1 mouse cellular context compared by ENCODE assay signal in the genomic region with DNA sequence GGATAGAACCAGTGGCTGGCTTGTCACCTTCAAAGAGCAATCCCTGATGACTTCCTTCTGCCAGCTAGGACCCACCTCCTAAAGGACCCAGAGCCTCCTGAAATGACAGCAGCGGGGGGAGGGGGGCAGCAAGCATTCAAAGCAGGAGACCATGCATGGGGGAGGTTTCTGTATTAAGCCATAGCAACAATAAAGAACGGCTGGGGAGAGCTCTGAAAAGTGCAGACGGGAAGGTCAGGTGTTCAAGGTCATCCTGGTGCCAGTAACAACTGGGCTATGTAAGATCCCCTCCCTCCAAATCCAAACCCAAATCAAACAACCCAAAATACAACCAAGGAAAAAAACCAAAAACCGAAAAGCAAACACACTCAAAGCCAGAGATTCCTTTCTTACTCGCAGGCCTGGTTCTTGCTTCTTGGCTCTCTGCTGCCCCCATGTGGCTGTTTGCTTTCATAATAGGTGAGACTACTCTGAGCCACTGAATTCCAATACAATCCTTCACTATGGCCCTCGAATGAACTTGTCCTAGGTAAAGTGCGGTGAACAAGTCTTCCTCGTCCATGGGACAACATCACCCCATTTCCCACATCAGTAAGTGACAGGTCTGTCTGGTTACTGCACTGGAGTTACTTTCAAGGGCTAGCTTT.
TF ChIP-seq lines count a peak whose summit lies in the region.

No protein-coding gene starts in this region.

TF ChIP-seq in CH12.LX, 34 proteins besides CTCF, POLR2A, EP300 and RAD21:
- TF ChIP-seq NELFE (IDR thresholded peaks at IDR 0.05; ENCODE audit: low read depth, low read length) = no peak
- TF ChIP-seq HCFC1 (IDR thresholded peaks at IDR 0.05; ENCODE audit: low read depth, low read length) = no peak; the same call in 1 of the 2 replicates
- 0 out of 2 replicates have a peak, but pooled peaks have one; percentile 43 for TF ChIP-seq MYC (IDR thresholded peaks at IDR 0.05; ENCODE audit: low read depth, low read length)
- peak; percentile 99 for TF ChIP-seq ZC3H11A (IDR thresholded peaks at IDR 0.05; ENCODE audit: low read depth, low read length)
- TF ChIP-seq MAFK (IDR thresholded peaks at IDR 0.05; ENCODE audit: insufficient replicate concordance, low read length) = no peak
- TF ChIP-seq ETS1 (conservative IDR thresholded peaks at IDR 0.05; ENCODE audit: low read depth, low read length) = 0 out of 2 replicates have a peak, but pooled peaks have one; percentile 8
- peak; percentile 45; the same call in 1 of the 2 replicates for TF ChIP-seq ZKSCAN1 (IDR thresholded peaks at IDR 0.05; ENCODE audit: borderline replicate concordance, low read depth, low read length)
- no peak for TF ChIP-seq TCF12 (IDR thresholded peaks at IDR 0.05; ENCODE audit: low read depth, low read length)
- no peak for TF ChIP-seq USF2 (conservative IDR thresholded peaks at IDR 0.05; ENCODE audit: low read depth, low read length)
- no peak for TF ChIP-seq POLR2AphosphoS2 (IDR thresholded peaks at IDR 0.05; ENCODE audit: low read depth, low read length)
- peak; percentile 34; the same call in 1 of the 2 replicates for TF ChIP-seq CHD2 (IDR thresholded peaks at IDR 0.05; ENCODE audit: low read length)
- no peak for TF ChIP-seq RCOR1 (conservative IDR thresholded peaks at IDR 0.05; ENCODE audit: low read depth, low read length)
- TF ChIP-seq JUN (IDR thresholded peaks at IDR 0.05; ENCODE audit: insufficient read depth, low read depth, low read length) = no peak
- TF ChIP-seq SMC3 (IDR thresholded peaks at IDR 0.05; ENCODE audit: low read depth, low read length) = peak; percentile 99
- TF ChIP-seq SIN3A (IDR thresholded peaks at IDR 0.05; ENCODE audit: low read length) = peak; percentile 58; the same call in 1 of the 2 replicates
- 0 out of 2 replicates have a peak, but pooled peaks have one; percentile 54 for TF ChIP-seq IRF4 (IDR thresholded peaks at IDR 0.05; ENCODE audit: low read depth, low read length)
- TF ChIP-seq MEF2A (IDR thresholded peaks at IDR 0.05; ENCODE audit: borderline replicate concordance, low read depth, low read length) = peak; percentile 66; the same call in 1 of the 2 replicates
- peak; percentile 58; the same call in 1 of the 2 replicates for TF ChIP-seq JUND (conservative IDR thresholded peaks at IDR 0.05; ENCODE audit: low read depth, low read length)
- TF ChIP-seq CHD1 (IDR thresholded peaks at IDR 0.05; ENCODE audit: low read depth, low read length) = no peak
- peak; percentile 77 for TF ChIP-seq ZNF384 (IDR thresholded peaks at IDR 0.05; ENCODE audit: low read depth, low read length)
